Mouse (Mus musculus) CD4-positive, CD25-positive, alpha-beta regulatory T cell (primary cell): ENCODE measurements around the gene Tnfrsf21. TPM values are rescaled to one million over a fixed set of nuclear protein-coding genes. Genes with fewer than 3 reads are reported as not detected.

Experiments used
- polyA plus RNA-seq: library from polyadenylated mRNA; unstranded; fragments of 100-300 nt; shearing (Covaris generic); gene quantifications from one replicate; pipeline ENCODE4 v1.2.1, GENCODE M21; 2017

Gene Tnfrsf21
- polyA plus RNA-seq: 0.34 TPM

GRCm38 (mm10) chr17:43016371-43017331 lies at the start of gene Tnfrsf21:
TSS of gene Tnfrsf21 (plus strand) at chr17:43016555.

Other genes with a start within 250 kb of the Tnfrsf21 start
- 16.8 TPM for gene Cd2ap, start 139.9 kb upstream of the Tnfrsf21 start, polyA plus RNA-seq